Mouse (Mus musculus) spleen, postnatal 10 days (tissue): ENCODE results near the gene Olfr780.
"Not testable (repeated sequence)": the region's sequence is repeated elsewhere in the genome, so short reads cannot be mapped to it uniquely, and the experiment has no call there.

Experiments
- DNase-seq, 2 experiments: peaks; one replicate each; pipeline ENCODE4 v3.0.0; 2021 to 2022; ENCODE audit warnings: low spot score in 2 of 2

Gene Olfr780

DNA sequence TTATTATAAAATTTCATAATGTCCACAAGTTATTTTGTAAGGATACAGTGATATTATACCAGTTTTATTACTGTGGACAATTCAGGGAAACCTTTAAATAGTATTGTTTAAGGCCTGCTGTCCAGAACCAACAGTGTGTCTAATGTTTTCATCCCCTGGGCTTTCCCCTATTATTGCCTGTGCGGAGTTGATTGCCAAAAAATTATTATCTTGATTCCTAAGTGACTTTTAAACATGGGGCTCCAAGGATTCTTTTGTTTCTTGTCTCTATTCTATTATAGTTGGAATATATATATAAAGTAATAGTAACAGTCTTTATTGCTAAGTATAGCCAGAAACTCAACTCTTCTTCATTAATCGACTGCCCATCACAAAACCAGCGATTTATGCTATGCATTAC lies at the start of gene Olfr780:
Olfr780 (plus strand) TSS at position 301 of the 400 bp plus-strand sequence.
- DNase-seq, result no peak

DNA sequence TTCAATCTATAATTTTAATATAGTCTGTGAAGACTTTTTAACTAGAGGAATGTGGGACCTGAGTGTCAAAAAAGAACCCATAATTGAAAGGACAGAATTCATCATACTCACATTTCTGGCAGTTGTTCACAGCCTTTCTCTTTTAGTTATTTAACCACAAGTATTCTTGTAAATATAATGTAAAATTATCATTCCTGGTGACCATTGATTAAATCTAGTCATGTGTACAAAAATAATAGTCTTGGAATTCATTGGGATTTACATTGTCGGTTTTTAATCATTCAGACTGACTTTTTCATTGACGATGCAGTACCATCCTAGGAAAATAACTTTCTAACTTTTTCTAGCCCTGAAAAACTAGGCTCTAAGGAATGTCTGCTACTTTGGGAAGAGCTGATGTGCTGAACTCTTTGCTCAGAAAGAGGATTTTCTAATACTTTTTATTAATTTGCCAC lies 46.8 kb upstream of the Olfr780 start, which contains the start of gene Olfr777:
Olfr777 (minus strand) TSS at position 405 of the 455 bp plus-strand sequence.
- no peak for DNase-seq

DNA sequence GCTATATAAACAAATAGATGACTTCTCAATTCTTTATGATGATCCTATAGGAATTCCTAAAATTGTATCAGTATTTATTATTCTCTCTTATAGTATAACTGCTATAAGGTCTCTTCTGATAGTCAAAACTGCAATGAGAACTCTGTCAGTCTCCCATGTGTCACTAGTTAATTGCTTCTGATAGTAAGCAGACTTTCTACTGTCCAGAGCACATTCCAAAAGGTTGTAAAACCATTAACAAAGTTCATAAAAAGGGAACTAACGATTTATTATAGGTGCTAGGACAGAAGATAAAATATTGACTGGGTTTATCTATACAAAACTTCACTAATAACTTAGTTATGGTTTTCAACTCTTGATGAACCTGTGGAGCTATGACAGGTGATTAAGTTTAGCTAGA lies 4.9 kb upstream of the Olfr780 start:
- DNase-seq, result not testable (repeated sequence)

DNA sequence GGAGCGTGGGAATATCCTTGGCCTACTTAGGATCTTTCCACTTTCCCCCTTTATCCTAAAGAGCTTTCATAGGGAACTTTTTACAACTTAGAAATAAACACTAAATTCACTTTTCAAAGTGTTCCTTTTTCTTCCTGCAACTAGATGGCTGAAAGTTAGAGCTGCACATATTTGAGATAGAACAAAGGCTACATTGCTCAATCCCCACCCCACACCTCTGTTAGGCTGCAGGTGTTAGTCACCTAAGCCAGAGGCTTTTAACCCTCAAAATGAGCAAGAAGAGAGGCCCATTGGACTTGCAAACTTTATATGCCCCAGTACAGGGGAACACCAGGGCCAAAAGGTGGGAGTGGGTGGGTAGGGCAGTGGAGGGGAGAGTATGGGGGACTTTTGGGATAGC lies 4.4 kb upstream of the Olfr780 start:
- not testable (repeated sequence) for DNase-seq

DNA sequence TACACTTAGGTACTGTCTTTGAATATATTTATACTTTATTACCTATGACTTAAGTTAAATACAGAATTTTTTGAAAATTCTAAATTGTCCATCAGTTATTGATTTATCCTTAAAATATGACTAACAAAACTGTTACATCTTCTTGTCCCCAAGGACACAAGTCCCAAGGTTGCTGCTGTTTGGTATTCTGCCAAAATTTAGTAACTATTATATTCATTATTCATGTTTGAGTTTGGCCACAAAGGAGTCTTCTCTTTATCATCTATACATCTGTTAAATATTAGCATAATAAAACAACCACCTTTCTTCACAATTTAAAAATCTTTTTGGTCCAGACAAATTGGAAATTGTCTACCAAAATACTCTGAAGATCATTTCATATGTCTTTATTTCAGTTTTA lies 10.6 kb downstream of the Olfr780 start, which contains the start of gene Olfr781:
Olfr781 (plus strand) TSS at position 301 of the 400 bp plus-strand sequence.
- no peak for DNase-seq

DNA sequence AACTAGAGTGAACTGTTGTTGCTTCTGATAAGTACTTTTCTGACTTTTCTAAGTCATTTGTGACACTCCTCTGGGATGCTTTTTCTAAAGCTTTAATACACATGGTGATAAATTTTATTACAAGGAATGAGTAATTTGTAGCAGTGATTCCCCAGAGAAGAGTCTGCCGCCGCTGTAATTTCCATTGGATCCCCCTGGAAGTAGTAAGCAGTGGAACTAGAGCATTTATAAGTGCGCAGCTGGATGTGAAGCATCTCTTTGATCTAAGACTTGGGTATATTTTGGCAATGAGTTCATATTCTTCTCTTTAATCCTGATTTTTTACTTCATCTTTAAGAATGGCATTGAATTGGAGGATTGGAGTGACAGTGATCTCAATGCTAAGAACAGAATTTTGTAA lies 30.6 kb downstream of the Olfr780 start, which contains the start of gene Olfr782:
Olfr782 (plus strand) TSS at position 301 of the 400 bp plus-strand sequence.
- no peak for DNase-seq

DNA sequence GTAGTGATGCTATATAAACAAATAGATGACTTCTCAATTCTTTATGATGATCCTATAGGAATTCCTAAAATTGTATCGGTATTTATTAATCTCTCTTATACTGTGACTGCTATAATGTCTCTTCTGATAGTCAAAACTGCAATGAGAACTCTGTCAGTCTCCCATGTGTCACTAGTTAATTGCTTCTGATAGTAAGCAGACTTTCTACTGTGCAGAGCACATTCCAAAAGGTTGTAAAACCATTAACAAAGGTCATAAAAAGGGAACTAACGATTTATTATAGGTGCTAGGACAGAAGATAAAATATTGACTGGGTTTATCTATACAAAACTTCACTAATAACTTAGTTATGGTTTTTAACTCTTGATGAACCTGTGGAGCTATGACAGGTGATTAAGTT lies 34.6 kb downstream of the Olfr780 start:
- DNase-seq, result not testable (repeated sequence)

DNA sequence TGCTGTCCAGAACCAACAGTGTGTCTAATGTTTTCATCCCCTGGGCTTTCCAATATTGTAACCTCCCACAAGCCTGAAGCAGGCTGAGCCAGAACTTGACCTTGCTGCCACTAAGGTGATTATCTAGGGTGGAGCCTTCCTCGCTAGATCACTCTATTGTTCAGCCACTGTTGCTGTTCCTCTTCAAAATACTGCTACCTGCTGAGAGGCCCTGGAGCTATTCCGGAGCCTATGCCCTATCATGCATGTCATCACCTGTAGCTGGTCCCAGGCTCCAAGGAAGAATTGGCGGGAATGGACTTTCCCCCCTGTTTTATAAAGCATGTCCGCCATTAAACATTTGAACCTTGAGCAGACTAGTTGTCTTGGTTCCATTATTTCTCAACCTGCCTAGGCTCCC lies 38.6 kb downstream of the Olfr780 start:
- not testable (repeated sequence) for DNase-seq

DNA sequence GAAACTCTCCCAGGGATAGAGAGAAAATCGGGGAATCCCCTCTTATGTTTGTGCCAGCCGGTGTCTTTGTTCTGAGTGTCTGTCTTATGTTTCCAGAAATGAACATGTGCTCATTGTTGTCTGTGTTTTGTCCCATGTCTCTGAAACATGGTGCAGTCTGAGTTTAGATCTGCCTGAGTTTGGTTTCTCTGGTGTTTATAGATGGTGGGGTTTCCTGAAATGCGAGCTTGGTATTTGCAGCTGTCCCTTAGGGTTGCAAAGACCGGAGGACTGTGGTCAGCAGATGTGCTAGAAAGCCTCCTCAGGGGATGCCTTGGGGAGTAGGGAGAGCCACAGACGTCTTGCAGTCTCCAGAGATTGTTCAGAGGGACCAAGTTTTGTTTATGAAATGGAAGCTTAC lies 39.4 kb downstream of the Olfr780 start:
- DNase-seq, result no peak
